Mouse (Mus musculus): ENCODE data around the gene Rusc2. TPM values are rescaled to one million over a fixed set of nuclear protein-coding genes. Genes with fewer than 3 reads are reported as not detected.

Rusc2 gene
- polyA plus RNA-seq, 1 experiment from 2014 or later, result 8.4 TPM

GRCm38 (mm10) chr4:43367787-43368186 lies 14.0 kb upstream of the Rusc2 start:
- Histone ChIP-seq H3K4me3 (no peak overlapping the region), H3K9me3 (no peaks in the 10 kb centered on the region), H3K4me1 (no peaks in the 10 kb centered on the region), H3K27me3 (ENCODE audit: poor library complexity, severe bottlenecking) (no peaks in the 10 kb centered on the region), H3K27ac (no peak overlapping the region), H3K36me3 (replicated peaks) (no peaks in the 10 kb centered on the region)
- DNase-seq (ENCODE audit: extremely low spot score, low spot score), result no peak
- WGBS, result 93% methylated on average over 9 of the region's 9 CpGs

GRCm38 (mm10) chr4:43371406-43371805 lies 10.4 kb upstream of the Rusc2 start:
- Histone ChIP-seq H3K4me3 (no peak overlapping the region), H3K4me1 (no peaks in the 10 kb centered on the region), H3K9me3 (no peaks in the 10 kb centered on the region), H3K27me3 (ENCODE audit: poor library complexity, severe bottlenecking) (no peaks in the 10 kb centered on the region), H3K27ac (no peak overlapping the region), H3K36me3 (replicated peaks) (no peaks in the 10 kb centered on the region)
- DNase-seq (ENCODE audit: extremely low spot score, low spot score), result no peak
- WGBS, result 83% methylated on average over 11 of the region's 11 CpGs

GRCm38 (mm10) chr4:43372155-43372554 lies 9.6 kb upstream of the Rusc2 start:
- Histone ChIP-seq H3K9me3 (no peaks in the 10 kb centered on the region), H3K4me3 (no peak overlapping the region), H3K27ac (no peak overlapping the region), H3K36me3 (replicated peaks) (no peaks in the 10 kb centered on the region), H3K27me3 (ENCODE audit: poor library complexity, severe bottlenecking) (no peaks in the 10 kb centered on the region), H3K4me1 (no peaks in the 10 kb centered on the region)
- 69% methylated on average over 4 of the region's 4 CpGs for WGBS
- DNase-seq (ENCODE audit: extremely low spot score, low spot score), result no peak

GRCm38 (mm10) chr4:43374266-43374665 lies 7.5 kb upstream of the Rusc2 start:
- no peaks in the 10 kb centered on the region for H3K9me3 ChIP-seq
- no peak for DNase-seq (ENCODE audit: extremely low spot score, low spot score)
- no peak overlapping the region for H3K27ac ChIP-seq
- H3K36me3 ChIP-seq (replicated peaks), result no peaks in the 10 kb centered on the region
- WGBS, result 89% methylated on average over 4 of the region's 4 CpGs
- H3K4me3 ChIP-seq, result no peak overlapping the region
- no peaks in the 10 kb centered on the region for H3K4me1 ChIP-seq
- no peaks in the 10 kb centered on the region for H3K27me3 ChIP-seq (ENCODE audit: poor library complexity, severe bottlenecking)

- no peak for DNase-seq (ENCODE audit: extremely low spot score, low spot score)
- 94% methylated on average over 6 of the region's 6 CpGs for WGBS
- peaks cover 31% of the 10 kb centered on the region for H3K27me3 ChIP-seq (ENCODE audit: poor library complexity, severe bottlenecking)
- peaks cover 21% of the 10 kb centered on the region for H3K4me1 ChIP-seq
- no peaks in the 10 kb centered on the region for H3K9me3 ChIP-seq
- H3K27ac ChIP-seq, result no peak overlapping the region
- H3K4me3 ChIP-seq, result no peak overlapping the region
- no peaks in the 10 kb centered on the region for H3K36me3 ChIP-seq (replicated peaks)
Observed at GRCm38 (mm10) chr4:43379601-43380000, 2.2 kb upstream of the Rusc2 start.

- peaks cover 21% of the 10 kb centered on the region for H3K4me1 ChIP-seq
Observed at GRCm38 (mm10) chr4:43380951-43381350, 828 bp upstream of the Rusc2 start.

GRCm38 (mm10) chr4:43382155-43383020 lies 609 bp downstream of the Rusc2 start:
- Histone ChIP-seq H3K36me3 (replicated peaks) (no peaks in the 10 kb centered on the region), H3K4me1 (peaks cover 21% of the 10 kb centered on the region), H3K4me3 (peak overlapping the region; percentile 80), H3K9me3 (no peaks in the 10 kb centered on the region), H3K27me3 (ENCODE audit: poor library complexity, severe bottlenecking) (peaks cover 31% of the 10 kb centered on the region), H3K27ac (peak overlapping the region; percentile 87)
- no peak for DNase-seq (ENCODE audit: extremely low spot score, low spot score)
- 7% methylated on average over 32 of the region's 33 CpGs for WGBS

More at GRCm38 (mm10) chr4:43380951-43381350, 828 bp upstream of the Rusc2 start:
- H3K36me3 ChIP-seq (replicated peaks), result no peaks in the 10 kb centered on the region
- DNase-seq (ENCODE audit: extremely low spot score, low spot score), result no peak
- no peaks in the 10 kb centered on the region for H3K9me3 ChIP-seq
- H3K27ac ChIP-seq, result no peak overlapping the region
- H3K4me3 ChIP-seq, result peak overlapping the region; percentile 80
- peaks cover 31% of the 10 kb centered on the region for H3K27me3 ChIP-seq (ENCODE audit: poor library complexity, severe bottlenecking)
- WGBS, result 63% methylated on average over 10 of the region's 10 CpGs

GRCm38 (mm10) chr4:43383246-43384082 lies 1.7 kb downstream of the Rusc2 start:
- H3K36me3 ChIP-seq (replicated peaks), result no peaks in the 10 kb centered on the region
- no peak for DNase-seq (ENCODE audit: extremely low spot score, low spot score)
- peaks cover 21% of the 10 kb centered on the region for H3K4me1 ChIP-seq
- WGBS, result 80% methylated on average over 11 of the region's 11 CpGs
- H3K9me3 ChIP-seq, result no peaks in the 10 kb centered on the region
- H3K4me3 ChIP-seq, result no peak overlapping the region; the same call in 1 of the 2 replicates
- H3K27me3 ChIP-seq (ENCODE audit: poor library complexity, severe bottlenecking), result peaks cover 31% of the 10 kb centered on the region
- H3K27ac ChIP-seq, result no peak overlapping the region

GRCm38 (mm10) chr4:43384083-43384460 lies 2.3 kb downstream of the Rusc2 start:
- Histone ChIP-seq H3K36me3 (replicated peaks) (no peaks in the 10 kb centered on the region), H3K27me3 (ENCODE audit: poor library complexity, severe bottlenecking) (peaks cover 31% of the 10 kb centered on the region)
- 85% methylated on average over 5 of the region's 5 CpGs for WGBS

GRCm38 (mm10) chr4:43384541-43384940 lies 2.8 kb downstream of the Rusc2 start:
- H3K27me3 ChIP-seq (ENCODE audit: poor library complexity, severe bottlenecking), result peaks cover 29% of the 10 kb centered on the region
- H3K4me3 ChIP-seq, result no peak overlapping the region
- H3K4me1 ChIP-seq, result peaks cover 21% of the 10 kb centered on the region
- H3K36me3 ChIP-seq (replicated peaks), result no peaks in the 10 kb centered on the region
- no peaks in the 10 kb centered on the region for H3K9me3 ChIP-seq
- H3K27ac ChIP-seq, result no peak overlapping the region
- DNase-seq (ENCODE audit: extremely low spot score, low spot score), result no peak
- 91% methylated on average over 3 of the region's 3 CpGs for WGBS

More at GRCm38 (mm10) chr4:43384083-43384460, 2.3 kb downstream of the Rusc2 start:
- no peak overlapping the region for H3K4me3 ChIP-seq
- DNase-seq (ENCODE audit: extremely low spot score, low spot score), result no peak
- H3K4me1 ChIP-seq, result peaks cover 21% of the 10 kb centered on the region
- H3K9me3 ChIP-seq, result no peaks in the 10 kb centered on the region
- no peak overlapping the region for H3K27ac ChIP-seq

- Histone ChIP-seq H3K4me1 (peaks cover 21% of the 10 kb centered on the region), H3K27me3 (ENCODE audit: poor library complexity, severe bottlenecking) (peaks cover 8% of the 10 kb centered on the region), H3K9me3 (no peaks in the 10 kb centered on the region), H3K36me3 (replicated peaks) (no peaks in the 10 kb centered on the region), H3K27ac (no peak overlapping the region), H3K4me3 (no peak overlapping the region)
- no peak for DNase-seq (ENCODE audit: extremely low spot score, low spot score)
Observed at GRCm38 (mm10) chr4:43386932-43387331, 5.2 kb downstream of the Rusc2 start.

- Histone ChIP-seq H3K4me3 (no peak overlapping the region), H3K4me1 (peaks cover 17% of the 10 kb centered on the region), H3K27ac (no peak overlapping the region), H3K36me3 (replicated peaks) (no peaks in the 10 kb centered on the region), H3K27me3 (ENCODE audit: poor library complexity, severe bottlenecking) (no peaks in the 10 kb centered on the region), H3K9me3 (no peaks in the 10 kb centered on the region)
- no peak for DNase-seq (ENCODE audit: extremely low spot score, low spot score)
- WGBS, result 85% methylated on average over 2 of the region's 2 CpGs
Observed at GRCm38 (mm10) chr4:43389390-43389789, 7.6 kb downstream of the Rusc2 start.

Measured in forebrain, embryonic 10.5 days (tissue).